Mouse (Mus musculus) heart, embryonic 13.5 days (tissue): ENCODE data around the gene Acap3. TPM values are rescaled to one million over a fixed set of nuclear protein-coding genes. Genes with fewer than 3 reads are reported as not detected.

Experiments
- ATAC-seq: fragments of 200-750 bp; cut with Nextera tagmentation; 2 replicates; pipeline ENCODE4 v1.8.0; 2017; ENCODE audit warnings: moderate TSS enrichment; ENCODE audit not compliant: insufficient number of reproducible peaks, low FRiP score, low TSS enrichment; ENCODE audit errors: extremely low read depth
- H3K27ac ChIP-seq: fragments of 300-500 bp; sonication (generic); replicated peaks from 2 replicates; pipeline ENCODE4 v1.5.1; 2015; ENCODE audit warnings: moderate library complexity, mild to moderate bottlenecking, inconsistent platforms
- H3K27me3 ChIP-seq: fragments of 300-500 bp; sonication (generic); replicated peaks from 2 replicates; pipeline ENCODE4 v1.6.1; 2015; ENCODE audit warnings: mild to moderate bottlenecking, inconsistent platforms
- H3K36me3 ChIP-seq: fragments of 300-500 bp; sonication (generic); 2 replicates; pipeline ENCODE4 v1.6.1; 2015; ENCODE audit warnings: mild to moderate bottlenecking, inconsistent platforms
- H3K4me1 ChIP-seq: fragments of 300-500 bp; sonication (generic); 2 replicates; pipeline ENCODE4 v1.6.1; 2015; ENCODE audit warnings: inconsistent platforms
- H3K4me2 ChIP-seq: fragments of 300-500 bp; sonication (generic); 2 replicates; pipeline ENCODE4 v1.6.1; 2015; ENCODE audit warnings: inconsistent platforms, mild to moderate bottlenecking, moderate library complexity
- H3K4me3 ChIP-seq: fragments of 300-500 bp; sonication (generic); 2 replicates; pipeline ENCODE4 v1.5.1; 2015; ENCODE audit warnings: moderate library complexity, mild to moderate bottlenecking, inconsistent platforms
- H3K9ac ChIP-seq: fragments of 300-500 bp; sonication (generic); 2 replicates; pipeline ENCODE4 v1.6.1; 2015; ENCODE audit warnings: inconsistent platforms, mild to moderate bottlenecking, moderate library complexity
- H3K9me3 ChIP-seq: fragments of 300-500 bp; sonication (generic); 2 replicates; pipeline ENCODE4 v1.6.1; 2016; ENCODE audit warnings: inconsistent platforms
- WGBS: fragments of 180-500 bp; shearing (Covaris S2); methylation state at CpG from one replicate; pipeline ENCODE4 v1.1.7; 2015; ENCODE audit warnings: mixed read lengths; 5-methylcytosine and 5-hydroxymethylcytosine counted together
- polyA plus RNA-seq: library from polyadenylated mRNA; unstranded; fragments of >200 nt; fragmentation: Nextera tagmentation; extraction: Ambion mirVana; gene quantifications from 2 replicates; pipeline ENCODE4 v1.2.1, GENCODE M21; 2015

Gene Acap3
- 8.8 and 10.4 TPM in 2 replicates for polyA plus RNA-seq

DNA sequence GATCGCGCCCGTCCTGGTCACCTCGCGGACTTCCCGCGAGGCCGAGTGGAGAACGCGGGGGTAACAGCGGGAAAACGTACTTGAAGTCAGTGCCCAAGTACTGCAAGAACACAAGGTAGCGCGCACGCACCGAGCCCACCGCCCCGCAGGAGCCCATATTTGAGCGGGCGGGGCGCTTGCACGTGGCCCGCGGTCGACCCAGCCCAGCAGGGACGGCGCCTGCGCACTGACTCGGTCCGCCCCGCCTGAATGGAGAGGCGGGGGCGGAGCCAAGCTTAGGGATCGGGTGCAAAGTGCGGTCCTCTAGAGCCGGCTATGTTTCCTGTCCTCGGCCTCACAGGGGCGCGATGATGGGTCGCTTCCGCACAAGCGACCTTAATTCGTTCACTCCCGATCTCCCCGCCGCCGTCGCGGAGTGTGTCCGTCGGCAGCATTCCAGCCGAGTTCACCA, at the start of gene Acap3, which contains the start of gene Pusl1:
Gene Acap3 (plus strand): TSS at position 272 of the 451 bp plus-strand sequence.
Gene Pusl1 (minus strand): TSS at position 231 of the 451 bp plus-strand sequence.
- peak within 1 kb of the TSS; percentile 92 for H3K4me3 ChIP-seq
- H3K4me1 ChIP-seq = peaks cover 45% of the 10 kb centered on the region

GRCm38 (mm10) chr4:155843231-155843630, 48.4 kb upstream of the Acap3 start:
- Histone ChIP-seq H3K36me3 (peaks cover 29% of the 10 kb centered on the region), H3K9me3 (no peaks in the 10 kb centered on the region), H3K27me3 (peaks cover 5% of the 10 kb centered on the region; the same call in 1 of the 2 replicates), H3K4me1 (peaks cover 49% of the 10 kb centered on the region), H3K27ac (no peak overlapping the region), H3K4me3 (no peak overlapping the region), H3K4me2 (no peak overlapping the region), H3K9ac (no peak overlapping the region)
- ATAC-seq = no peak
- 84% methylated on average over 5 of the region's 5 CpGs for WGBS

More for the DNA sequence above, at the start of gene Acap3, which contains the start of gene Pusl1:
- Histone ChIP-seq H3K27ac (peak within 1 kb of the TSS; percentile 99), H3K27me3 (no peaks in the 10 kb centered on the region), H3K4me2 (peak within 1 kb of the TSS; percentile 91), H3K9ac (peak within 1 kb of the TSS; percentile 93), H3K36me3 (peaks cover 44% of the 10 kb centered on the region), H3K9me3 (no peaks in the 10 kb centered on the region)
- ATAC-seq = peak; percentile 84
- WGBS = under 1% methylated on average over 52 of the region's 52 CpGs

- Histone ChIP-seq H3K9ac (peak within 1 kb of the TSS; percentile 97), H3K4me2 (peak within 1 kb of the TSS; percentile 98), H3K27ac (peak within 1 kb of the TSS; percentile 70), H3K9me3 (no peaks in the 10 kb centered on the region), H3K27me3 (no peaks in the 10 kb centered on the region), H3K36me3 (peaks cover 22% of the 10 kb centered on the region), H3K4me1 (peaks cover 35% of the 10 kb centered on the region), H3K4me3 (peak within 1 kb of the TSS; percentile 92)
- peak; percentile 92 for ATAC-seq
- 1% methylated on average over 64 of the region's 65 CpGs for WGBS
Measured at GRCm38 (mm10) chr4:155846871-155847578, 44.6 kb upstream of the Acap3 start, which contains the start of gene Dvl1. Gene Dvl1, plus strand, starts transcription at chr4:155847402.

DNA sequence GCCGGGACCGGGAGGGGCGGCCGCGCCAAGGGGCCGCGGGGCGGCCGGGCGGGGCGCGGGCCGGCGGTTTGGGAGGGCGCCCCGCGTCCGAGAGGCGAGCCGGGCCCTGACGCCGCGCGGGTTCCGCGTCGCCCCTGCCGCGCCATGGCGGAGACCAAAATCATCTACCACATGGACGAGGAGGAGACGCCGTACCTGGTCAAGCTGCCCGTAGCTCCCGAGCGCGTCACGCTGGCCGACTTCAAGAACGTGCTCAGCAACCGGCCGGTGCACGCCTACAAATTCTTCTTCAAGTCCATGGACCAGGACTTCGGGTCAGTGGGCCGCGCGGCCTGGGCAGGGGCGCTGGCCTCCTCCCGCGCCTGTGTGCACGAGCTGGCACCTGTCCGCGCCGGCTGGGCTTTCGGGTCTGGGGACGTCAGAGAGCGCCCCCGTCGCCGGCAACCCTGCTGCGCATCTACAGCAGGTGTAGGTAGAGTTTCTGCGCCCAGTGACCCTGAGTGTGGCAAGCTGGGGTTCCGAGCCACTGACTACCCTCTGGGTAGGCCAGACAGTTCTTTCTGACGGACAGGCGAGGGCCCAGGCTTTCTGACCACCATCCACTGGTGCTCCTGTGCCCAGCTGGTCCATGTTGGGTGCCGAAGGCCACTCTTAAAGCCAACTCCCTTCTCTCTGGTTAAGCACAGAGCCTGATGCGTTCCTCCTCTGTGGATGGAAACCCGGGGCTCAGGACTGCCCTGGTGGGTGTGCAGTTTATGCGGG, 43.9 kb upstream of the Acap3 start:
- Histone ChIP-seq H3K27ac (peak overlapping the region; percentile 70), H3K9ac (peak overlapping the region; percentile 97), H3K4me1 (peaks cover 35% of the 10 kb centered on the region), H3K4me2 (peak overlapping the region; percentile 98), H3K9me3 (no peaks in the 10 kb centered on the region), H3K27me3 (no peaks in the 10 kb centered on the region), H3K36me3 (peaks cover 16% of the 10 kb centered on the region), H3K4me3 (peak overlapping the region; percentile 92)
- 2% methylated on average over 56 of the region's 69 CpGs for WGBS
- peak; percentile 6; the same call in 1 of the 2 replicates for ATAC-seq

GRCm38 (mm10) chr4:155848434-155849095, 43.1 kb upstream of the Acap3 start:
- no peak for ATAC-seq
- peak overlapping the region; percentile 97 for H3K9ac ChIP-seq
- WGBS = 62% methylated on average over 7 of the region's 7 CpGs

GRCm38 (mm10) chr4:155849391-155849790, 42.2 kb upstream of the Acap3 start:
- H3K4me2 ChIP-seq = no peak overlapping the region
- WGBS = 81% methylated on average over 2 of the region's 2 CpGs
- no peak overlapping the region for H3K4me3 ChIP-seq
- no peak for ATAC-seq
- H3K9ac ChIP-seq = peak overlapping the region; percentile 19; the same call in 1 of the 2 replicates
- no peaks in the 10 kb centered on the region for H3K27me3 ChIP-seq
- no peak overlapping the region for H3K27ac ChIP-seq
- H3K4me1 ChIP-seq = peaks cover 35% of the 10 kb centered on the region
- H3K9me3 ChIP-seq = no peaks in the 10 kb centered on the region
- peaks cover 14% of the 10 kb centered on the region for H3K36me3 ChIP-seq

More at GRCm38 (mm10) chr4:155848434-155849095, 43.1 kb upstream of the Acap3 start:
- Histone ChIP-seq H3K4me2 (peak overlapping the region; percentile 98), H3K4me1 (peaks cover 35% of the 10 kb centered on the region), H3K9me3 (no peaks in the 10 kb centered on the region), H3K36me3 (peaks cover 12% of the 10 kb centered on the region), H3K4me3 (peak overlapping the region; percentile 92), H3K27ac (no peak overlapping the region), H3K27me3 (no peaks in the 10 kb centered on the region)

DNA sequence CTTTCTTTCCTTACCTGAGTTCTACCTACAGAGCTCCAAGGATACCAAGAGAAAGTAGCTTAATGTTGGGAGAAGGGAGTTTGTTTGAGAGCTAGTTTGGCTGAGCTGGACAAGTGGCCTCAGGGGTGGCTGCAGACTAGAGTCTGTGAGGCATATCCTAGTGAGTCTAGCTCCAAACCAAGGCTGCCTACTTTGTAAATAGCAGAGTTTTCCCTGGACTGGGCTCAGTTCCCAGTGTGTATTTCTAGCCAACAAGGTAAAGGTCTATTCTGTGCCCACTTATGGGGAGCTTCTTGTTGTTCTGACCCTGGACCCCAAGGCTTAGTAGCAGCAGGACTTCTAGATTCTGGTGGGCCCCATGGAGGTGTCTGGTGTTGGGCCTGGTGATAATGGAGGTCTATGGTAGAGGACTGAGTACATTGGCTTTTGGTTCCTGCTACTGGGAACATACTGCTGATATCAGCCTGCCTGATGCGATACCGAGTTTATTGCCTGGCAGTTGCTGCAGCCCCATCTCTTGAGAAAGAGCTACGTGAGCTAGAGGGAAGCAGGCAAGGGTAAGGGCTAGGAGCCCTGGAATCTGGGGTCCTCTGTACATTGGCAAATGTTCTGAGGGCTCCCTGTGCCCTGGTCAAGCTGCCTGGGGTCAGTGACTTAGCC, 41.7 kb upstream of the Acap3 start:
- Histone ChIP-seq H3K36me3 (peaks cover 17% of the 10 kb centered on the region), H3K4me3 (no peak overlapping the region), H3K9me3 (no peaks in the 10 kb centered on the region), H3K27me3 (no peaks in the 10 kb centered on the region), H3K27ac (no peak overlapping the region), H3K9ac (no peak overlapping the region), H3K4me1 (peaks cover 35% of the 10 kb centered on the region), H3K4me2 (no peak overlapping the region)
- ATAC-seq = no peak
- 85% methylated on average over 3 of the region's 3 CpGs for WGBS

DNA sequence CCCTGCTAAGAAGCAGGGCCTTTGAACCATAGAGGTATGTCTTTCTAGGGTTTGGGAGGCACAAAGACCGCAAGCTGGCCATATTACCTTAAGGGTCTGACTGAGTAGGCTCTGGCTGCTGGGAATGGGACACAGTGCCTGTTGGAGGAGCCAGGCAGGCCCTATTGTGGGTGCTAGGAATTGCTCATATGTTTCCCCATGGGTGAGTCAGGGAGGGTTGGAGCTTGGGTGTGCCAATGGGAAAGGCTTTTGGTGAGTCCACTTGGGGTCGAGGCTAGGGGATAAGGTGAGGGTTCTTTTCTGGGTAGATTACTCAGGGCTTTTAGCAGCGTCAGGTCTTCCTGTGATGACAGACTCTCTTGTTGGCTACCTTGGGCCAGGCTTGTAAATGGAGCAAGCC, 40.3 kb upstream of the Acap3 start:
- Histone ChIP-seq H3K36me3 (peaks cover 31% of the 10 kb centered on the region), H3K4me2 (no peak overlapping the region)
- WGBS = 86% methylated on average over 3 of the region's 3 CpGs

GRCm38 (mm10) chr4:155851951-155852411, 39.6 kb upstream of the Acap3 start:
- Histone ChIP-seq H3K9ac (no peak overlapping the region), H3K4me2 (no peak overlapping the region), H3K27ac (no peak overlapping the region), H3K9me3 (no peaks in the 10 kb centered on the region), H3K27me3 (no peaks in the 10 kb centered on the region), H3K36me3 (peaks cover 38% of the 10 kb centered on the region), H3K4me3 (no peak overlapping the region), H3K4me1 (peaks cover 28% of the 10 kb centered on the region)
- no peak for ATAC-seq
- 72% methylated on average over 2 of the region's 2 CpGs for WGBS

More for the DNA sequence above, 40.3 kb upstream of the Acap3 start:
- Histone ChIP-seq H3K9me3 (no peaks in the 10 kb centered on the region), H3K4me1 (peaks cover 34% of the 10 kb centered on the region), H3K27ac (no peak overlapping the region), H3K9ac (no peak overlapping the region), H3K4me3 (no peak overlapping the region), H3K27me3 (no peaks in the 10 kb centered on the region)
- no peak for ATAC-seq

GRCm38 (mm10) chr4:155853421-155853820, 38.2 kb upstream of the Acap3 start:
- Histone ChIP-seq H3K4me3 (no peak overlapping the region), H3K36me3 (peaks cover 52% of the 10 kb centered on the region), H3K27ac (no peak overlapping the region), H3K9me3 (no peaks in the 10 kb centered on the region), H3K4me1 (peaks cover 21% of the 10 kb centered on the region), H3K27me3 (no peaks in the 10 kb centered on the region), H3K9ac (no peak overlapping the region), H3K4me2 (no peak overlapping the region)
- ATAC-seq = no peak
- WGBS = 85% methylated on average over 9 of the region's 9 CpGs
